Mouse (Mus musculus) MEL (cell line): ENCODE results near the gene Khnyn.

Source experiments
- MYC ChIP-seq: IDR thresholded peaks from 2 replicates; pipeline ENCODE4 v1.6.1; 2011; ENCODE audit warnings: low read depth, mild to moderate bottlenecking, low read length, improper control_type of control experiment, moderate library complexity
- POLR2AphosphoS2 ChIP-seq: IDR thresholded peaks from 2 replicates; pipeline ENCODE4 v1.6.1; 2011; ENCODE audit warnings: low read length, improper control_type of control experiment
- ZC3H11A ChIP-seq: IDR thresholded peaks from 2 replicates; pipeline ENCODE4 v1.6.1; 2012; ENCODE audit warnings: low read depth, mild to moderate bottlenecking, inconsistent platforms, low read length, improper control_type of control experiment

- TF ChIP-seq POLR2AphosphoS2 (no peak), ZC3H11A (no peak), MYC (no peak)
Measured at GRCm38 (mm10) chr14:55929263-55929997, 44.7 kb downstream of the Khnyn start.
